Mouse (Mus musculus) midbrain, embryonic 13.5 days (tissue): Measurements from ENCODE around the gene Asna1. TPM values are rescaled to one million over a fixed set of nuclear protein-coding genes. Genes with fewer than 3 reads are reported as not detected.

Experiments used
- ATAC-seq: fragments of 200-750 bp; cut with Nextera tagmentation; 2 replicates; pipeline ENCODE4 v1.8.0; 2017; ENCODE audit warnings: mild to moderate bottlenecking, moderate TSS enrichment, moderate library complexity
- H3K27ac ChIP-seq: fragments of 300-500 bp; sonication (generic); 2 replicates; pipeline ENCODE4 v1.5.1; 2015; ENCODE audit warnings: inconsistent platforms, mild to moderate bottlenecking, moderate library complexity
- H3K27me3 ChIP-seq: fragments of 300-500 bp; sonication (generic); 2 replicates; pipeline ENCODE4 v1.6.1; 2015; ENCODE audit warnings: mild to moderate bottlenecking, inconsistent platforms
- H3K36me3 ChIP-seq: fragments of 300-500 bp; sonication (generic); 2 replicates; pipeline ENCODE4 v1.6.1; 2015; ENCODE audit warnings: mild to moderate bottlenecking, inconsistent platforms
- H3K4me1 ChIP-seq: fragments of 300-500 bp; sonication (generic); replicated peaks from 2 replicates; pipeline ENCODE4 v1.6.1; 2015; ENCODE audit warnings: inconsistent platforms
- H3K4me2 ChIP-seq: fragments of 300-500 bp; sonication (generic); replicated peaks from 2 replicates; pipeline ENCODE4 v1.6.1; 2015; ENCODE audit warnings: moderate library complexity, mild to moderate bottlenecking, inconsistent platforms
- H3K4me3 ChIP-seq: fragments of 300-500 bp; sonication (generic); replicated peaks from 2 replicates; pipeline ENCODE4 v1.5.1; 2015; ENCODE audit warnings: mild to moderate bottlenecking, inconsistent platforms
- H3K9ac ChIP-seq: fragments of 300-500 bp; sonication (generic); replicated peaks from 2 replicates; pipeline ENCODE4 v1.6.1; 2015; ENCODE audit warnings: mild to moderate bottlenecking, inconsistent platforms
- H3K9me3 ChIP-seq: fragments of 300-500 bp; sonication (generic); 2 replicates; pipeline ENCODE4 v1.6.1; 2016; ENCODE audit warnings: mild to moderate bottlenecking, inconsistent platforms
- WGBS: fragments of 180-500 bp; shearing (Covaris S2); methylation state at CpG from one replicate; pipeline ENCODE4 v1.1.7; 2015; 5-methylcytosine and 5-hydroxymethylcytosine counted together
- polyA plus RNA-seq: library from polyadenylated mRNA; unstranded; fragments of >200 nt; fragmentation: Nextera tagmentation; extraction: Ambion mirVana; gene quantifications from 2 replicates; pipeline ENCODE4 v1.2.1, GENCODE M21; 2015

Asna1 gene
- polyA plus RNA-seq = 151 and 154 TPM in 2 replicates

- Histone ChIP-seq H3K27me3 (no peaks in the 10 kb centered on the region), H3K4me2 (peak within 1 kb of the TSS; percentile 92), H3K4me3 (peak within 1 kb of the TSS; percentile 94), H3K4me1 (peaks cover 43% of the 10 kb centered on the region), H3K36me3 (peaks cover 45% of the 10 kb centered on the region), H3K9me3 (no peaks in the 10 kb centered on the region), H3K9ac (peak within 1 kb of the TSS; percentile 85), H3K27ac (peak within 1 kb of the TSS; percentile 89)
- 7% methylated on average over 30 of the region's 30 CpGs for WGBS
- peak; percentile 87 for ATAC-seq
Observed at GRCm38 (mm10) chr8:85025098-85025932, at the start of gene Asna1. Gene Asna1 (minus strand): TSS chr8:85025281.

GRCm38 (mm10) chr8:85074617-85075016, 49.5 kb upstream of the Asna1 start:
- H3K4me1 ChIP-seq = peaks cover 22% of the 10 kb centered on the region
- 94% methylated on average over 10 of the region's 10 CpGs for WGBS
- peaks cover 52% of the 10 kb centered on the region for H3K36me3 ChIP-seq
- no peaks in the 10 kb centered on the region for H3K27me3 ChIP-seq
- H3K4me3 ChIP-seq = no peak overlapping the region
- H3K9ac ChIP-seq = no peak overlapping the region
- no peak overlapping the region for H3K4me2 ChIP-seq
- ATAC-seq = no peak
- H3K9me3 ChIP-seq = no peaks in the 10 kb centered on the region
- H3K27ac ChIP-seq = no peak overlapping the region

DNA sequence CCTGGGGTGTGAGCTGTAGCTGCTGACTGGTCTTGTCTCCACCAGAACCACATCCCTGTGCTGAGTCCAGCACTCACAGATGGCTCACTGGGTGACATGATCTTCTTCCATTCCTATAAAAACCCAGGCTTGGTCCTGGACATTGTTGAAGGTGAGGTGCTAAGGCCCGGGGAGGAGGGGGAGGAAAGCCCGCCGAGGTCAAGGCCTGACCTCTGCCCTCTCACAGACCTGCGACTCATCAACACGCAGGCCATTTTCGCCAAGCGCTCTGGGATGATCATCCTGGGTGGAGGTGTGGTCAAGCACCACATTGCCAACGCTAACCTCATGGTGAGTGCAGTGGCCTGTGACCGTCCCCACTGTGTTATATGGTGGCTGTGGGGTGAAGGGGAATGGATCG, 49.1 kb upstream of the Asna1 start:
- Histone ChIP-seq H3K27ac (no peak overlapping the region), H3K36me3 (peaks cover 52% of the 10 kb centered on the region), H3K9me3 (no peaks in the 10 kb centered on the region), H3K9ac (no peak overlapping the region), H3K4me3 (no peak overlapping the region), H3K4me1 (peaks cover 17% of the 10 kb centered on the region), H3K4me2 (no peak overlapping the region), H3K27me3 (no peaks in the 10 kb centered on the region)
- WGBS = 88% methylated on average over 10 of the region's 10 CpGs
- ATAC-seq = no peak

DNA sequence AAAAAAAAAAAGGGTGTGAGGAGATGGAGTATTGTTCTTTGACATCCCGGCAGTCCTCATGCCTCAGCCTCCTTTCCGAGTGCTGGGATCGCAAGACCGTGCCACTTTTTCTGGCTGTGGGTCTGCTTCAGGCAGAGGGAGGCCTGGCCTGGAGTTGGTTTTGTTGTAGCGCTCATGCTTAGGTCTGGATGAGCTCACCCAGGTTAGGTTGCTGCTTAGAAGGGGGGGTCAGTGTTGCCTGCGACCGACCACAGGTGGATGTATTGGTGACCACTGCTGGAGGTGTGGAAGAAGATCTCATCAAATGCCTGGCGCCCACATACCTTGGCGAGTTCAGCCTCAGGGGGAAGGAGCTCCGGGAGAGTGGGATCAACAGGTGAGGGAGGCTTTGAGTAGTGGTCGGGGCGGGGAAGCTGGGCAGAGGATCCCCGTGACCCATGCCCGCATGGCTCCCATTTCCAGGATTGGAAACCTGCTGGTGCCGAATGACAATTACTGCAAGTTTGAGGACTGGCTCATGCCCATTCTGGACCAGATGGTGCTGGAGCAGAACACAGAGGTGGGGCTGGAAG, 48.0 kb upstream of the Asna1 start:
- no peak for ATAC-seq
- peaks cover 54% of the 10 kb centered on the region for H3K36me3 ChIP-seq
- H3K4me1 ChIP-seq = peaks cover 17% of the 10 kb centered on the region
- no peak overlapping the region for H3K4me3 ChIP-seq
- WGBS = 92% methylated on average over 15 of the region's 15 CpGs
- no peak overlapping the region for H3K27ac ChIP-seq
- no peaks in the 10 kb centered on the region for H3K27me3 ChIP-seq
- H3K4me2 ChIP-seq = peak overlapping the region; percentile 68
- no peaks in the 10 kb centered on the region for H3K9me3 ChIP-seq
- no peak overlapping the region for H3K9ac ChIP-seq

DNA sequence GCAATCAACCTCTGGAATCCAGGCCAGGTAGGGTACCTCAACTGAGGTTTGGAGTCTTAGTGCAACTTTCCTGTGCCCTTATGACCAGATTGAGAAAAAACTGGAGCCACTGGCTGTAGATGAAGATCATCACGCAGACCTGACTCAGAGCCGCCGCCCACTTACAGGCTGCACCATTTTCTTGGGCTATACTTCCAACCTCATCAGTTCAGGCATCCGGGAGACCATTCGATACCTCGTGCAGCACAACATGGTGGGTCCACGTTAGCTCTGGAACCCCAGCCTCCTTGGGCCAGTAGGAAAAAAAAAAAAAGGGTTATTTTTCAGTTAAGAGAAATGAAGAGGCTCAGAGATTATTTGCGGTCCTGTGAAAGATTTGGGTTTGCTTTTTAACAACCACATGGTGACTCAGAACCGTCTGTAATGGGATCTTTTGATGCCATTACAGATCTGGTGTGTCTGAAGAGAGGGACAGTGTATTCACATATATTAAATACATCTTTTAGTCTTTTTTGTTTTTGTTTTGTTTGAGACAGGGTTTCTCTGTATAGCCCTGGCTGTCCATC, 47.4 kb upstream of the Asna1 start:
- Histone ChIP-seq H3K27me3 (no peaks in the 10 kb centered on the region), H3K9me3 (no peaks in the 10 kb centered on the region), H3K4me2 (peak overlapping the region; percentile 68), H3K9ac (peak overlapping the region; percentile 80), H3K4me1 (peaks cover 17% of the 10 kb centered on the region), H3K4me3 (peak overlapping the region; percentile 78), H3K36me3 (peaks cover 56% of the 10 kb centered on the region), H3K27ac (peak overlapping the region; percentile 93)
- ATAC-seq = no peak
- 43% methylated on average over 9 of the region's 9 CpGs for WGBS

- Histone ChIP-seq H3K4me3 (peak within 1 kb of the TSS; percentile 78), H3K27ac (peak within 1 kb of the TSS; percentile 93), H3K27me3 (no peaks in the 10 kb centered on the region), H3K36me3 (peaks cover 62% of the 10 kb centered on the region), H3K4me1 (peaks cover 17% of the 10 kb centered on the region), H3K4me2 (peak within 1 kb of the TSS; percentile 68), H3K9me3 (no peaks in the 10 kb centered on the region), H3K9ac (peak within 1 kb of the TSS; percentile 80)
- WGBS = under 1% methylated on average over 67 of the region's 68 CpGs
- peak; percentile 89 for ATAC-seq
Observed at GRCm38 (mm10) chr8:85071514-85072281, 46.6 kb upstream of the Asna1 start, which contains the start of gene Dhps. Gene Dhps (plus strand): TSS chr8:85071757.

- peaks cover 17% of the 10 kb centered on the region for H3K4me1 ChIP-seq
- H3K36me3 ChIP-seq = peaks cover 62% of the 10 kb centered on the region
- peak overlapping the region; percentile 78 for H3K4me3 ChIP-seq
- peak overlapping the region; percentile 68 for H3K4me2 ChIP-seq
- ATAC-seq = no peak
- no peaks in the 10 kb centered on the region for H3K9me3 ChIP-seq
- 87% methylated on average over 5 of the region's 5 CpGs for WGBS
- peak overlapping the region; percentile 93 for H3K27ac ChIP-seq
- H3K9ac ChIP-seq = 0 out of 2 replicates have a peak overlapping the region, but pooled peaks have one; percentile 5
- no peaks in the 10 kb centered on the region for H3K27me3 ChIP-seq
Observed at GRCm38 (mm10) chr8:85071041-85071440, 46.0 kb upstream of the Asna1 start.

- Histone ChIP-seq H3K9ac (0 out of 2 replicates have a peak within 1 kb of the TSS, but pooled peaks have one; percentile 7), H3K36me3 (peaks cover 57% of the 10 kb centered on the region), H3K27ac (no peak within 1 kb of the TSS), H3K4me3 (no peak within 1 kb of the TSS), H3K9me3 (no peaks in the 10 kb centered on the region), H3K27me3 (no peaks in the 10 kb centered on the region), H3K4me2 (no peak within 1 kb of the TSS), H3K4me1 (peaks cover 13% of the 10 kb centered on the region)
- ATAC-seq = no peak
Observed at GRCm38 (mm10) chr8:85067982-85068381, 42.9 kb upstream of the Asna1 start, which contains the start of gene Gm5741. Gene Gm5741 (minus strand): TSS chr8:85067982.

DNA sequence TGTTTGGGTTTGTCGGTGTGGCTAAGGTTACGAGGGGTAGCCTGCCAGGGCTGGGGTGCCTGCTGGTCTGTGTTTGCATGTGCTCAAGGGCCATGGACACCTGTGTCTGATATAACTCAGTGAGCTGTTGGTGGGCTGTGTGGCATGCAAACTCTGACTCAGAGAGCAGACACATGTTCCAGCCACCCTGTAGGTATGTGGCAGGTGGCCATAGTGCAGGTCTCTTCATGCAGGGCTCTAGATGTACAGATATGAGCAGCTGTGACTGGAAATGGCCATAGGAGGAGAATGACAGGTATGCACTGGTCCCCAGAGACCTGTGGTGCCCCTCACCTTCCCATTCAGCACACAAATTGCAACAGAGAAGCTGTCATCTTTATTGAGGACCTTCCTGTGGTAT, 42.1 kb upstream of the Asna1 start:
- H3K9me3 ChIP-seq = no peaks in the 10 kb centered on the region
- H3K4me2 ChIP-seq = no peak overlapping the region
- WGBS = 93% methylated on average over 2 of the region's 2 CpGs
- no peak overlapping the region for H3K9ac ChIP-seq
- H3K4me3 ChIP-seq = no peak overlapping the region
- peaks cover 9% of the 10 kb centered on the region for H3K4me1 ChIP-seq
- H3K27me3 ChIP-seq = no peaks in the 10 kb centered on the region
- peaks cover 64% of the 10 kb centered on the region for H3K36me3 ChIP-seq
- ATAC-seq = no peak
- no peak overlapping the region for H3K27ac ChIP-seq

DNA sequence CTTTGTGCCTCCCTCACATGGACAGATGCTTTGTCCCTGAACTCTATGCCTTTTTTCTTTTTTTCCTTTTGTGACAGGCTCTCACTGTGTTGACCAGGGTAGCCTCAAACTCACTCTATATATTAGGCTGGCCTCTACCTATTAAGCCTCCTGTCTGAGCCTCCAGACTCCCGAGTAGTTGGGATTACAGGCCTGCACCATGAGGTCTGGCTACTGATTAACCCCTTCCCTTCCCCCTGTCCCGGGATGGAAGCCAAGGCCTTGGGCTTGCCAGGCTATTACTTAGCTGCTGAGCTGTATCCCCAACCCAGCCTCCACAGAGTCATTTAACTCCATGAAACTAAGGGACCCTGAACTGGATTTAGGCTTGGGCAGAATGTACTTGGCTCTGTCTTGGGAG, 40.1 kb upstream of the Asna1 start:
- peaks cover 24% of the 10 kb centered on the region for H3K4me1 ChIP-seq
- H3K9ac ChIP-seq = no peak overlapping the region
- no peak overlapping the region for H3K27ac ChIP-seq
- H3K4me2 ChIP-seq = no peak overlapping the region
- no peaks in the 10 kb centered on the region for H3K9me3 ChIP-seq
- 40% methylated on average over 2 of the region's 2 CpGs for WGBS
- no peak overlapping the region for H3K4me3 ChIP-seq
- H3K36me3 ChIP-seq = peaks cover 69% of the 10 kb centered on the region
- no peaks in the 10 kb centered on the region for H3K27me3 ChIP-seq
- ATAC-seq = no peak

- 98% methylated on average over 4 of the region's 4 CpGs for WGBS
- H3K9me3 ChIP-seq = no peaks in the 10 kb centered on the region
- H3K27me3 ChIP-seq = no peaks in the 10 kb centered on the region
- H3K4me3 ChIP-seq = no peak overlapping the region
- H3K4me2 ChIP-seq = no peak overlapping the region
- H3K27ac ChIP-seq = no peak overlapping the region
- peaks cover 24% of the 10 kb centered on the region for H3K4me1 ChIP-seq
- peaks cover 54% of the 10 kb centered on the region for H3K36me3 ChIP-seq
- no peak for ATAC-seq
- no peak overlapping the region for H3K9ac ChIP-seq
Observed at GRCm38 (mm10) chr8:85062603-85063002, 37.5 kb upstream of the Asna1 start.
